ENCODE assay signal across 15 mouse cellular contexts in the genomic region with DNA sequence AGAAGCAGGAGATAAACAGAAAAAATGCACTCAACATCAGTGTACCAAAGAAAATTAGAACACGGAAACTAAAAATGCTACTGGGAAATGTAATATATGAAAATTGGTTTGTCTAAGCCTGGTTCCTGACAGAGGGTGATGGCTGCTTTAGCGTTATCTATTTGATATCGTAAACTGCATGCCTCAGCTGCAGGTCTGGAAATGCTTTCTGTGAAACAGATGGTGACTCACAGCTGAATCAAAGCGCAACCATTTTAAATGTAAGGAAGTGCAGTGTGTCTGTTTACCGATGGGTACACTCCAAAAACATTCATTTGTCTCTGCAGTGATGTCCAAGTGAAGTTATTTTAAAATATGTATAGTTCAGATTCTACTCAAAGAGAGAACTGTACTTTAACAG.
"Had no signal": no experiment of that assay in that cellular context is flagged by ENCODE, and none has a peak within 500 bp of the region (broad histone marks: within the 10 kb centered on the region; RNA-seq: fewer than 3 reads in every experiment).

No protein-coding gene starts in this region.

- DNase-seq: kidney, adult 18-20 months; kidney, postnatal 14 days; liver; liver, embryonic 13.5 days; liver, postnatal 0 days; lung, postnatal 14 days; thymus, postnatal 4 days had no signal

- H3K36me3 ChIP-seq: kidney, embryonic 15.5 days; limb, embryonic 12.5 days; liver, embryonic 13.5 days; lung, embryonic 15.5 days had no signal

- H3K4me1 ChIP-seq: kidney, embryonic 15.5 days; limb, embryonic 12.5 days; liver, embryonic 13.5 days; lung, embryonic 15.5 days; megakaryocyte, embryonic 14.5 days had no signal

- H3K27me3 ChIP-seq: kidney, embryonic 15.5 days; limb, embryonic 12.5 days; liver, embryonic 13.5 days; lung, embryonic 15.5 days; megakaryocyte, embryonic 14.5 days had no signal

- H3K27ac ChIP-seq: kidney, embryonic 15.5 days; left cerebral cortex, adult 2 months; limb, embryonic 12.5 days; liver, embryonic 13.5 days; lung, embryonic 15.5 days; macrophage had no signal

- H3K4me2 ChIP-seq: kidney, embryonic 15.5 days; limb, embryonic 12.5 days; liver, embryonic 13.5 days; lung, embryonic 15.5 days; midbrain, embryonic 11.5 days had no signal

- H3K4me3 ChIP-seq: kidney, embryonic 15.5 days; left cerebral cortex, adult 2 months; limb, embryonic 12.5 days; liver, embryonic 13.5 days; lung, embryonic 15.5 days; megakaryocyte, embryonic 14.5 days had no signal

- H3K9ac ChIP-seq: kidney, embryonic 15.5 days; limb, embryonic 12.5 days; liver, embryonic 13.5 days; liver, postnatal 0 days; lung, embryonic 15.5 days had no signal

- H3K9me3 ChIP-seq: kidney, embryonic 15.5 days; limb, embryonic 12.5 days; liver, embryonic 13.5 days; lung, embryonic 15.5 days; megakaryocyte, embryonic 14.5 days had no signal

- ATAC-seq: liver, postnatal 0 days; midbrain, embryonic 16.5 days had no signal
